36 mouse cellular contexts compared by ENCODE assay signal in the genomic region with DNA sequence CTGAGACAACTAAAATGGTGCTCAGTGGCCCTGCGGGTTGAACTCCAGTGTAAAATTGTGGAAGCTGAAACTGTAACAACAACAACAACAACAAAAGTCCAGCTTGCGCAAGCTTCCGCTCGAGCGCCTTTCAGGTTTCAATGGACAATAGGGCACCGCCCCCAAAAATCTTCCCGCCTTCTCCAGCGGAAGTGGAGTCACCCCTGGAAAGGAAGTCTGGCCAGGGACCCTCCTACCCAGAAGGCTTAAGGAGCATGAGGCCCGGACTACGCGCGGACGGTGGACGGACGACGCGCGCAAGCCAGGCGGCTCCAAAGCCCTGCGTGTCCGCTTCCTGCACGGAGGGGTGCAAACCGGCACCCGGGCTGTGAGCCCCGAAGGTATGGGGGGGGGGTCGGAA. TPM values are rescaled to one million over a fixed set of nuclear protein-coding genes. Genes with fewer than 3 reads are reported as not detected.
"Had no signal": no experiment of that assay in that cellular context is flagged by ENCODE, and none has a peak within 500 bp of the region (broad histone marks: within the 10 kb centered on the region; RNA-seq: fewer than 3 reads in every experiment).

No protein-coding gene starts in this region.

- H3K4me1 ChIP-seq: heart, embryonic 10.5 days; heart, embryonic 12.5 days; hindbrain, embryonic 10.5 days; hindbrain, embryonic 12.5 days; intestine, embryonic 15.5 days; limb, embryonic 10.5 days; limb, embryonic 12.5 days; liver, embryonic 13.5 days had no signal

- H3K9me3 ChIP-seq: heart, embryonic 10.5 days; hindbrain, embryonic 10.5 days; intestine, embryonic 15.5 days; limb, embryonic 10.5 days; liver, embryonic 13.5 days; liver, embryonic 15.5 days had no signal

- ATAC-seq: hindbrain, embryonic 16.5 days; inflammation-experienced regulatory T-cells, adult 6 months; intestine, embryonic 15.5 days; intestine, postnatal 0 days had no signal

- H3K27me3 ChIP-seq: intestine, embryonic 15.5 days; liver, embryonic 15.5 days had no signal

- H3K27ac ChIP-seq: gastrocnemius, adult 2 months; heart, embryonic 10.5 days; hindbrain, embryonic 10.5 days; hindbrain, embryonic 12.5 days; hindbrain, embryonic 14.5 days; intestine, embryonic 15.5 days; layer of hippocampus, adult 2 months; left cerebral cortex, adult 2 months; limb, embryonic 10.5 days; limb, embryonic 12.5 days; liver, embryonic 13.5 days; liver, embryonic 15.5 days had no signal

- H3K4me3 ChIP-seq: gastrocnemius, adult 2 months; heart, embryonic 10.5 days; heart, embryonic 12.5 days; hindbrain, embryonic 10.5 days; hindbrain, embryonic 12.5 days; intestine, embryonic 15.5 days; layer of hippocampus, adult 2 months; left cerebral cortex, adult 2 months; limb, embryonic 10.5 days; limb, embryonic 12.5 days; liver, embryonic 13.5 days; liver, embryonic 15.5 days had no signal

- H3K36me3 ChIP-seq: heart, embryonic 10.5 days; heart, embryonic 12.5 days; hindbrain, embryonic 10.5 days; hindbrain, embryonic 12.5 days; intestine, embryonic 15.5 days; limb, embryonic 10.5 days; limb, embryonic 12.5 days; liver, embryonic 13.5 days; liver, embryonic 15.5 days had no signal

- H3K9ac ChIP-seq: heart, embryonic 12.5 days; hindbrain, embryonic 12.5 days; hindbrain, embryonic 14.5 days; intestine, embryonic 15.5 days; limb, embryonic 12.5 days; liver, embryonic 13.5 days; liver, embryonic 15.5 days had no signal

- H3K4me2 ChIP-seq: heart, embryonic 12.5 days; hindbrain, embryonic 12.5 days; hindbrain, embryonic 14.5 days; intestine, embryonic 15.5 days; limb, embryonic 12.5 days; liver, embryonic 11.5 days; liver, embryonic 13.5 days; liver, embryonic 15.5 days had no signal

- DNase-seq: gastrocnemius, adult 2 months; gastrocnemius, postnatal 10 days; gastrocnemius, postnatal 36 days; heart, adult 18-20 months; heart, postnatal 10 days; heart, postnatal 4 days; kidney, adult 18-20 months; kidney, adult 8-10 months; kidney, postnatal 10 days; kidney, postnatal 25 days; kidney, postnatal 4 days; liver; liver, embryonic 13.5 days had no signal

RNA-seq across cellular contexts. Expression of a gene that starts 11.9 kb away (rescaled TPM):
- total RNA-seq: gastrocnemius, adult 2 months; gastrocnemius, postnatal 10 days; gastrocnemius, postnatal 36 days; heart, adult 18-20 months; heart, adult 8-10 months; heart, postnatal 10 days; heart, postnatal 25 days; heart, postnatal 4 days; layer of hippocampus, adult 2 months; layer of hippocampus, postnatal 10 days; layer of hippocampus, postnatal 25 days; left cerebral cortex, adult 2 months; left cerebral cortex, postnatal 14 days; left cerebral cortex, postnatal 36 days had no signal
- polyA plus RNA-seq: gonadal fat pad, adult 2 months; heart, embryonic 12.5 days; heart, embryonic 16.5 days; hindbrain, embryonic 10.5 days; hindbrain, embryonic 12.5 days; hindbrain, embryonic 14.5 days; hindbrain, embryonic 16.5 days; inflammation-experienced regulatory T-cells, adult 6 months; limb, embryonic 10.5 days; limb, embryonic 12.5 days had no signal
